Mouse (Mus musculus) layer of hippocampus, adult 18-20 months (tissue): ENCODE measurements at regions not wholly inside any gene's neighbourhood (a gene's known extent, or its start where the extent isn't known, plus 50 kb on each side); places are given as distances from the start of the nearest gene placed in this dataset.
"Not testable (repeated sequence)": the region's sequence is repeated elsewhere in the genome, so short reads cannot be mapped to it uniquely, and the experiment has no call there.

Source experiments
- DNase-seq, 2 experiments: peaks; one replicate each; pipeline ENCODE4 v3.0.0; 2022; ENCODE audit warnings: low spot score in 2 of 2

DNA sequence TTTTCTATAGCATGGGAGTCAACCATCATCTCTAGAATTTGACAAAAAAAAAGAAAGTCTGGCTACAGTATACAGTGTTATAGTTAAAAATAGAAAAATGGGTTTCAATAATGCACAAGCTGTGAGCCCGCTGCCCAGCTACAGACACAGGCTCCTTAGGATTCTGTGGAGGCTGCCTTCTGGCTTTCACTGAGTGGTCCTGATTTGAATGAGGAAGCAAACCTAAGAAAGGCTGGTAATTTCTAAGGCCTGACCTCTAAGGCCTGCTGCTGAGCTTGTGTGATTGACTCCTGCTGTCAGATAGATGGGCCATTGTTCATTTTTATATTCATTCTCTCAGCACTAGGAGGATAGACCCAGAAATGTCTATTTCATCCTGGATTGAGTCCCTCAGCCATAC, 67.7 kb downstream of the Alg10b start:
- no peak for DNase-seq

DNA sequence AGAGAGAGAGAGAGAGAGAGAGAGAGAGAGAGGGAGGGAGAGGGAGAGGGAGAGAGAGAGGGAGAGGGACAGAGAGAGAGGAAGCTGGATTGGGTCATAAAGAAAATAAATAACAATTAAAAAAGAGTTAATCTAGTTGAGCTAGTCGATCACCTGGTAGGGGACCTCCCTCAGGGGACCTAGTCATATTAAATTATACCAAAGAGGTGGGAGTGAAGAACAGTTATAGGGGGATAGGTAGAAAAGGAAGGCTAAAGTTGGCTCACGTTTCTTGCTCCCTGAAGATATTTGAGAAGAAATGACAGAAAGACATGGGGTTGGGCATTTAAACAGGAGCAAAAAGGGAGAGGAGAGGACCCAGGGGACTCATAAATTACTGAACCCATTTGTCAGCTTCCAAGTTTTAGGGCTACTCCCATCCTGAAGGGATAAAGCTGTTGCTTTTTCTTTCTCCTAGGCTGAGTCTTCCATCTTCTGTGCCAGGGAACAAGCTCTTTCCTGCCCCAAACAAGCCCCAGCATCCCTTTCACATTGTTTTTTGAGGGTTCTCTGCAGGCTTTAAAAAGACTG, 70.3 kb downstream of the Alg10b start:
- DNase-seq, result no peak

DNA sequence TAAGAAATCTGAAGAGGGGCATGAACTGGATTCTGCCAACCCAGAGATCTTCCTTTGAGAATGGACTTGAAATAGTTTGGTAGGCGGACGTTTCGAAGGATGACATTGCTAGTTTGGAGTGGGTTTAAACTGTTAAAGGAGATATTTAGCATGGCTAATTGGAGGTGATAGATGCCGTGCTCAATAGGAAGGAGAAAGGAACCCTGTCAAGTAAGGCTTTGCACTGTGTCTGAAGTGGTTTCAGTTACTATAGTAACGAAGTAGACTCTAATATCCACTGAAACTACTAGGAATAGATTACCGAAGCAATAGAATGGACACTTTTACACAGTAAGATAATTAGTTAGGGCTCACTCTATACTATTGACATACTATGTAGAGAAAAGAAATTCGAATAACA, 74.5 kb downstream of the Alg10b start:
- DNase-seq, result no peak

DNA sequence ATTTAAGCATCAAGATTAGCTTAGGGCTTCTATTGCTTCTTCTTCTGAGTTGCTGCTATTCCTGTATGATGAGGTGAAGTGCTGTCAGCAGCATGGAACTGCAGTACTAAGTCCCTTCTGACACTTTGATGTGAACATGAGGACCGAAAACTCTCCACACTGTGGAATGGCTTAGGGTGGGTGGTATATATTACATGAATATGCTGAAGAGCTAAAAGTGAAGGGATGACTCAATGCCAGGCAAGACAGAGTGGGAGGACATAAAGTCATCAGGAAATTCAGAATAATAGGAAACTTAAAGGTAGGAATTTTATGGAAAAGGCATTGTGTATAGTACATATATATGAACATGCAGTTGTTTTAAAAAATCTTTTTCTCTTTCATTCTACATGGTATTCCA, 79.3 kb downstream of the Alg10b start:
- no peak for DNase-seq

DNA sequence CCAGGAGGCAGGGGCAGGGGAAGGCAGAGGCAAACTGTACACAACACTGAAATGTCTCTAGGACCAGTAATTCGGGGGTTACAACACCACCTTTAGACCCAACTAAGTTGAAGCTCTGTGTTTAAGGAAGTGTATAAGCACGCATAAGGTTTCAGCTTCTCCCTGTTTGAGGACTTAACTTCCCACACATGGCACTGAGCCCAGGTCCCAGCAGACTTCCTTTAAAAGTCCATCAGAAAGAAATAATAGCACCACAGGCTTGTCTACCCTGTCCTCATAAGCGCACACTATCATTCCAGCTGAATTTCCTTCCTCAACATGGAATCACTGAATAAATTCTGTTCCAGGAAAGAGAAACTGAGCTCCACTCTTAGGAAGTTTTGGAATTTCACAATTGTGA, 80.9 kb downstream of the Alg10b start:
- DNase-seq, result no peak

DNA sequence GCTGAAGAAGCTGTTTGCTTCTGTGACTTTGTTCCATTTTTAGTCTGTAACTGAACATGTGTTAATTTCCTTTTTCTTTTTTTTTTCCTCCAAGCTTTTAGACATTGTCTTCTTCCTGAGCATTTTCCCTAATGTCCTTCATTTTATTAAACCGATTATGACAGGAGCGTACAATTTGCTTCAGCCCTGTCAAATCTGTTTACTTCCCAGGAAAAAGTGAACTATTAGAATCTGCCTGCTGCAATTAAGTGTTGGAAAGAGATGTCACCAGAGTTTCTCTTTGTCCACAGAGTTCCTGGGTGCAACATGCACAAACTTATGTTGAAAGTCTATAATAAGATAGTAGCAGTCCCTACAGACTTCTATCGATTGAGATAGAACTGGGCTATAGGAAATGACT, 82.8 kb downstream of the Alg10b start:
- no peak for DNase-seq

DNA sequence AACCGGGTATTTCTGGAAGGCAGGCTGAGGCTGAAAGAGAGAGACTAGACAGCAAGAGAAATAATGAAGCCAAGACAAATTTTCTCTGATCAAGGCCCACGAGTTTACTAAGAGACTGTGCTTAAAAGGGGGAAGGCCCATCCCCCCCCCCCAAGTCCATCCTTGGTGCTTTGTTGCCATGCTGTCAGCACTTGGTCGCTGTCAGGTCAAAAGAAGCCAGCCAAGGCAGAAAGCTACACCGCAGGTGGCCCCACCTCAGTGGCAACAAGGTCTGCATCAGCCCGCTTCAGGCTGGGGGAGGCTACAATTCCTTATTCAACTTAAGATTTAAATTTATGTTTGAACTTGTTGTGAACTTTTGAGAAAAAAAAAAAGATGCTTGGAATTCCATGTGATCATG, 84.3 kb downstream of the Alg10b start:
- DNase-seq, result not testable (repeated sequence)

DNA sequence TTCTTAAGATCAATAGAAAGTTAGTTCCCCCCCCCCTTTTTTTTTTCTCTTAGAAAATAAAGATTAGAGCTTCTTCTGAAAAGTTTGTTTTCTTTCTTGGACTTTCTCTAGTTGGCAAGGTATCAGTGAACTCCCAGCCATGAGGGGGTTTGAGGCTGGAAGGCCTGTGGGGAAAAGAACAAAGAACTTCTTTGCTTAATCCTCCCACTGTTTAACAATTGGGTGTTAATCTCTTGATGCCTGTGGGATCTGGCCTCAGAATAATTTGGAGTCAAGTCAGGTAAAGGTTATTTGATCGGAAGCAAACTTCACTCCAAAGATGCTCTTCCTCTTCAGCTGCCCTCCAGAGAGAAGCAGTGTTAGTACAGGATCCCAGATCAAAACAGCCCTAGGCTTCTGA, 84.8 kb downstream of the Alg10b start:
- DNase-seq, result no peak

DNA sequence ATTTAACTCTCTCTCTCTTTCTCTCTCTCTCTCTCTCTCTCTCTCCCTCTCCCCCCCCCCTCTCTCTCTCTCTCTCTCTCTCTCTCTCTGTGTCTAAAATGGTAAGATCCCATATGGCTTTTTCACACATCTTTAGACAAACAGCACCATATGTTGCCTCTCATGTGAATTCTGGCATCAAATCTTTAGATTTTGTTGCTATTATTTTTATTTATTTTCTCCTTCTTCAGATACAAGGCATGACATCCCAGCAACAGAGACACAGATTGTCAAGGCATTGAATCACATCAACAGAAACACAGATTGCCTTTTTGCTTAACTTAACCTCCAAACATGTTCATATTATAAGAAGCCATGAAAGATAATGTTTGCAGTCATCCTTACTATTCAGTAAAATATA, 85.6 kb downstream of the Alg10b start:
- no peak for DNase-seq

DNA sequence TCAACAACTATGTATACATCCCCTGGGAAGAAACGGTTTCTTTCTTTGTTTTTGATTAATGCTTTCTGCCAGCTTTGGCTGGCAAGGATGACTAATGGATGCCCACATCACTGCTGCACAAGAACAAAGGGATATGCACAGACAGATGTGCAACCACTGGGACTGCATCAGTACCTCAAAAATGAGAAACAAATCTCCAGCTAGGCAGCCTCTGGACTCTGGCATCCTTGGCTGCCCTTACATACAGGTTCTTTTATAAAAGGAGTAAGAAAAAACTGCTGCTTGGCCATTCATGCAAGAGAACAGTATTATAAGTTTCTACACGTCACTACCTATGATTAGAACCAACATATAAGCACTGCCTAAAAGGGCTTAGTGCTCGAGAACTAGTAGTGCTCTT, 97.7 kb downstream of the Alg10b start:
- no peak for DNase-seq

DNA sequence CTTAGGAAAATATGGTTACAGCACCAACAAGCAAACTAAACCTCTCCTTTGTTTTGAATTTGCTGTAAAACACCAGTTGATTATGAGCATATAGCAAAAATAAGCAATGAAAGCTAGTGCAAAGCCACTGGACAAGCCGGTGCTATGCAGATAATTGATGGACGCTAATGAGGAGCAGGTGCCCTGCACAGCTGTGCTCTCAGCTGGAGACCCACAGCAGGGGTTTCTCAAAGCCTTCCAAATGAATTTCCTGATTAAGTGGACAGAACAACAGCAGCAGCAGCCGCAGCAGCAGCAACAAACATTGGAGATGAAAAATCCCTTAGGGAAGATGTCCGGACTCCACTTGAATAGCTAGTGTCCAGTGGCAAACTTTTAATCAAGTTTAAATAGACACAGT, 109.2 kb downstream of the Alg10b start:
- no peak for DNase-seq

DNA sequence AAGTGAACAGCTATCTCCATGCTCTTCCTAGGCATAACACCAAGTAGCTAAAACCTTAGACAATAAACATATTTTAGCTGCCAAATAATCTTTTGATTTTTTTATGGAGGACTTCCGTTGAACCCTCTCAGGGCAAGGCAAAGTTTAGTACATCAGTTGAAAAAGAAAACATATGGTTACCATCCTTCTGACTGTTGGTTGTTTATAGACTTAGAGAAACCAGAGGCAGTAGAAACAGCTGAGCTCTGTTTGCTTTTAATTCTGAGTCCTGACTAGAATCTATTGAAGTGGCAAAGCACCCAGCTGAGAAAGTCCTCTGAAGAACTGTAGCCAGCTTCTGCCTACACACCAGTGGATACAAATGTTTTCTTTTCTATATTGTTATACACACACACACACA, 109.7 kb downstream of the Alg10b start:
- no peak for DNase-seq

DNA sequence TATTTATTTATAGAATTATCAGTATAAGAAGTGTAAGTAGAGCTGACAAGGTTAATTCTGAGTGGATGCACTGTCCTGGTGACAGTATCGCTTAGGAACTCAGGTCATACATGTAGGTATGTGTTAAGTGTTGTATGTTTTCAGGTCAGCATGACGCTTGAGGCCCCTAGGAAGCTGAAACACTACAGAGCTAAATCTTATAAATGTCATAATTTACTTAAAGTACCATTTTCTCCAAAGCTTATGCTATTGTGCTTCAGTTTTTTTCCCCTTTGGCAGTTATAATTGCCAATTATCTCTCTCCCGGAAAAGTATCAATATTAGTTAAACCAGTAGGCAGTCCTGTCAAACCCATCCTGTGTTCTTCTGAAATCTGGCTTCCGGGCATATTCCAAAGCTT, 110.3 kb downstream of the Alg10b start:
- no peak for DNase-seq

DNA sequence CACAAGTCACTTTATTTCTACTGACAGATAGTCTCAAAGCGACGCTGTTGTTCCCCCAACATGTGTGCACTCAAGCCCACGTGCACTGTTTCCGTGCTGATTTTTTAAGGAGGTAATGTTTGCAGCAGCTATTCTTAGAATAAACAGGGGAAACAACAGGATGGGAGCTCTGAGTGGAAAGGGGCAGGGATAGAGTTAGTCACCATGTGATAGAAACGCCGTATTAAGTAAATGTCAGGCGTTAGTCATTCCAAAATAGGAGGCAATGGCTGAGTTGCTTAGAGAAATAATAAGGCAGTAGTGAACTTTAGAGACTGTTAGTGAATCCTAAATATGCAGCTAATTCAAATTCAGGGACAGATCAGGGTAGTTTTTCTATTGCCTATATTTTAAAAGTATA, 111.4 kb downstream of the Alg10b start:
- DNase-seq, result peak in 1 of 2 experiments; percentile 14

DNA sequence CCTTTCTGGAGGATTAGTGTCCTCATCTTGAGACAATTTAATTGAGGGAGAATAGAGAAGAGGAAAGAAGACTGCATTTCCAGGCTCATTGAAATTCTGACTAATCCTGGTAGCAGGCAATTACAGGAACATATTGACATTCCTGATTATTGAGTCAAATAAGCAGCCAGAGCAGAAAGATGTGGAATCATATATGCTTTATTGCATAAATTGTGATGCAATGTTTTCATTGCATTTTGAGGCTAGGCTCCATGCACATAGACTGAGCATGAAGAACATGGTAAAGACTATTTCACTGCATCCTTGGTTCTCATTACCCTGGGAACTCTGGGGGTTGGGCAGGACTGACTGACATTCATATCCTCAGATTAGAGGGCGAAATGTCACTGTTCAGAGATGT, 116.0 kb downstream of the Alg10b start:
- DNase-seq, result no peak

DNA sequence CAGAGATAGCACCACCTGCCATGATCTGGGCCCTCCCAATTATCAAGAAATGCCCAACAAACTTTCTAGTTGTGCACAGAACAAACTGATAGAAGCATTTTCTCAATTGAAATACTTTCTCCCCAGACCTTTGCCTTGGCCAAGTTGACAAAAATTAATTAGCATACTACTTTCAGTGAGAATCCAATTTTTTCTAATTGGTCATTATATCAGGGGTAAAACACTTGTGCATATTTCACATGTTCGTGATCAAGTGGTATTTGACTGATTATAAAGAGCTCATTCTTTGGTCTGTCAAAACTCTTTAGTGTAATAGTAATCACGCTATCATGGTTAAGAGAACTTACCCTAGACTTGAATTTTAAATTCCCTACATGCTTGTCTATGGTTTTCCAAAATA, 117.2 kb downstream of the Alg10b start:
- DNase-seq, result no peak

DNA sequence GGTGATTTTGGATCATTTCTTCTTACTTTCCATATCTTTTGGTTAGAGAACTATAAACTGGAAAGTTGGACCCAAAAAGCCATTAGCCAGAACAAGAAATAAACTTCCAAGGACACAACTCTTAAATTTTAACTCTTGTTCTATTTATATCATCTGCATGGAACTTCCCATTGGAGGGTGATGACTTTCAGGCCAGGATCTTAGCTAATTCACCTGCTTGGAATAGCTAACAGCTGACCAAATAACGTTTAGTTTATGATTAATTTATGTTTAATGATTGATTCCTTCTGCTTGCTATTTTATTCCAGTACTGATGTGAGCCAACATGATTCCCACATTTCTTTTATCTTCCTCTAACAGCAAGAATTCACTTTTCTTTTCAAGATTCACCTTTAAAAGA, 119.7 kb downstream of the Alg10b start:
- DNase-seq, result no peak

DNA sequence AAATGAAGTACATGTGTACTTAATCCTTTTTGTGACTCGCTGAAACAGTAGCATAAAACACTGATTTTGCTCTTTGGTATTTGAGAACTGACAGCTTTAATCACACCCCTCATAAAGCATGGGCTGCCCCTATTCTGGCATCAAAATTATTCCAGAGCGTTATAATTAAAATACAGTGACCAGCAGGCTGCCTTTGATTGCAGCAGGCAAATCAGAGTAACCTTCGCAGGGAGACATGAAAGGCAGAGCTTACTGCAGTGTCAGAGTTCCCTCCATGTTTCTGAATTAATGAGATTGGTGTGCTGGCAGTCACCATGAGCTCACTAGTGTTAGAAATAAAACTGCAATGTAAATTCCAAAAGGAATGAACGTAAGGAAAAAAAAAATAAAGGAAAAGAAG, 120.8 kb downstream of the Alg10b start:
- no peak for DNase-seq

DNA sequence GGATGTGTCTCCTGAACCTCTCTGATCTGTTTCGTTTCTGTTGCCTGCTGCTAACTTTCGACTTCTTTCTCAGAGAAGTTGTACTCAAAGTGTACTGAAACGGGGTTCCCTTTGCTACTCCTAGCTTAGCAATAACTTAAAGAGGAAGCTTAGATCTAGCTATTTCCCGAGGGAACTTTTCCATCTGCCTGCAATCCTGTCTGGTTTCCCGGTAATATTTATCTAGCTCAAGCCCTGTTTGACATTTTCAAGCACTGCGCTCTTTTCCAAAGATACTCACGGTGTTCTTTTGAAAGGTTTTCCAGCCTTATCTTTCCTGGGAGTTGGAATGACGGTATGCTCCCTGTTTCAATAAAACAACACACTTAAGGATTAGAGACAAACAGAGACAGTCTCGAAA, 122.1 kb downstream of the Alg10b start:
- DNase-seq, result no peak

DNA sequence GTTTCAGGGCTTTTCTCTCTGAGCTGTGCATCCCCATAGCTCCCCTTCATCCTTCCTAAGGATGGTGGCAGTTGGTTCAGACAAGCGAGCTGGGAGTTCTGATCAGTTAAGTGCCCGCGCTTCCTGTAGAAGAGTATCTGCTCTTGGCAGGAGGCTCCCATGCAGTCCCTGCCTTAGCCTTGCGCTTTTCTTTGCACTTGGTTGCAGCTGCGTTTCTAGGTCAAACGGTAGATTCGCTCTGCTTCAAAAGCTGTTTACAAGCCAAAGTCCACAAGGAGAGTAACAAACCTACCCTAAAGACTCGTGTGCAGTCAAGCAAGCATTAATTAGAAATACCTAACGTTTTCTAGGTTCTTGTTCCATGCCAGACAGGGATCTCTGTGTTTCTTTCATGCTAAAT, 122.6 kb downstream of the Alg10b start:
- no peak for DNase-seq

DNA sequence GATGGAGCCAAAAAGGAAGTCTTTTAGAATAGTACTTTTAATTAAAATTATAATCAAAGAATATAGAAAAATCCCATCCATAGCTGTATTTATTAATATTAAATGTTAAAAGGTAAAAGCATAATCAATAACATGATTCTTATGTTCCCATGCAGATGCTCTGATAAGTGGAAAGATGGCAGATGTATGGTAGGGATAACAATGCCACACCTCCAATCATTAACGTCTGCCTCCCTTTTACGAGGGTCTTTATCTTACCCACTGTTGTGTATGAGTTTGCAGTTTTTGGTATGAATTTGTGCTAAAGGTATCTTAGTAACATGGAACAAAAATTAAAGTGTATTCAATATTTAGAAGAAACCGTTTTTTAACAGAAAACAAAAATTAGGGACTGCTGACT, 127.8 kb downstream of the Alg10b start:
- DNase-seq, result no peak

DNA sequence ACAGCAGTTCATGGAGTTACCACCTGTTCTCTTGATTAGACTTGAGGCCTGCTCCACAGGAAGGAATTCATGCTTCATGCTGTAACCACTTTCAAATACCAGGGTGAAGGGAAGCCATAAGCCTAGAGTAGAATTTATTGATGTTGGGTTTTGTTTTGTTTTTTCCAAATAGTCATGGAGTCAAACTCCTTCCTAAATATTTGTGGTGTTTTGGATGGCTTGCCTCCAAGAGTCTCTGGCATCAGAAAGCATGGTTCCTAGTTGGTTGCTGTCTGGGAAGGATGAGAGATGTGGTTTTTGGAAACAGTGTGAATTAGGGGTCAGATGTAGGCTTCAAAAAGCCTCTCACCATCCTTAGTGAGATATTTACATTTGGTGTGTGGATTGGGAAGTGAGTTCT, 141.5 kb downstream of the Alg10b start:
- no peak for DNase-seq

DNA sequence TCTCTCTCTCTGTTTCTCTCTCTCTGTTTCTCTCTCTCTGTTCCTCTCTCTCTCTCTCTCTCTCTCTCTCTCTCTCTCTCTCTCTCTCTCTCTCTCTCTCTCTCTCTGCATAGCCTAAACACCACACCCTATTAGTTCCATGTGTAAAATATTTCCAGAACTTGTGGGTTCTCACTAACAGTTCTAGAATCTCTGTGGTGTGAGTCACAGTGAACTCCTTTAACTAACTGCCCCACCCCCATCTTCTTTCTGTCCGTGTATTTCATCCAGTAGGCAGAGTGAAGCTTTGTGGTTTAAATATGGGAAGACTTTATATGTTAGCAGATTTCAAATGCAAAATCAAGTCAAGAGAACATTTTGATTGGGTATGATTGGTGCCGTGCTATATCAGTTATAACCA, 153.8 kb downstream of the Alg10b start:
- DNase-seq, result no peak

DNA sequence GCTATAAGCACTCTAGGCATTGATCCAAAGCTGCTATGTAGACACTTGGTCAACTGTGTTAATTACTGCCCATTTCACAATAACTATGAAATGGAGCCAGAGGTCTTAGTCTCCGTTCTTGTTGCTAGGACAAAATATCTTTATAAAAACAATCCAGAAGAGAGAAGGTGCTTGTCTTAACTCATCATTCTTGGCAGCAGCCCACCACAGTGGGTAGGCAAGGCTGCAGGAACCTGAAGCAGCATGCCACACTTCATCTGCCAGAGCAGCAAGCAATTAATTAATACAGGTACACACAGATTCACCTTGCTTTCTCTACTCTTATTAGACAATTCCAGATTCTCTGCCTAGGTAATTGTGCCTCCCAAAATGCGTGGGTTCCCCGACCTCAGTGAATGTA, 172.8 kb downstream of the Alg10b start:
- no peak for DNase-seq
